Mouse (Mus musculus): Measurements from ENCODE around the gene Fbxl5. TPM values are rescaled to one million over a fixed set of nuclear protein-coding genes. Genes with fewer than 3 reads are reported as not detected.

Fbxl5 gene
- polyA plus RNA-seq, 1 experiment from 2014 or later: 85.1 TPM

DNA sequence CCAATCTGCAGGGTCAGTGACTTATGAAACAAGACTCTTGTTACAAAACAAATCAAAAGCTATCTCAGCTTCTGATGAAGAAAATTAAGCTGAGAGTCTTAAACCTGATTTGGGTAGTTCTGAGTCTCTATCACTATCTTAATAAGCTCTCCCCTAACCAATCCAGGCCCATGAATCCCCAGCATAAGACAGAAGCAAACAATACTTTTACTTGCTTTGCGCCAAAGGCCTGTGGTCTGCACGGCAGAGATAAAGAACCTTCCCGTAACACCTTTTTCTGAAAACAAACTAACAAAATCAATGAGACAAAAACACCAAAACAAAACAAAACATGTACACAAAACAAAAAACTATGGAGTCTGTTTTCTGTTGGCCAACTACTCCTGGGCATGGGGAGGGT is 42.9 kb downstream of the Fbxl5 start:
- Histone ChIP-seq H3K27me3 (ENCODE audit: control insufficient read depth, insufficient read depth, low read depth, low read length) (no peaks in the 10 kb centered on the region), H3K4me2 (ENCODE audit: low read length) (no peak overlapping the region), H3K9ac (ENCODE audit: low read depth, low read length) (no peak overlapping the region), H3K4me1 (ENCODE audit: control insufficient read depth, insufficient read depth, low read length) (peaks cover 32% of the 10 kb centered on the region), H3K36me3 (ENCODE audit: control insufficient read depth, insufficient read depth, low read length) (no peaks in the 10 kb centered on the region), H3K4me3 (ENCODE audit: low read depth, low read length) (no peak overlapping the region), H3K9me3 (replicated peaks; ENCODE audit: control insufficient read depth, low read length, poor library complexity, severe bottlenecking) (no peaks in the 10 kb centered on the region), H3K27ac (ENCODE audit: low read length) (no peak overlapping the region)
- ATAC-seq: no peak
- WGBS: 90% methylated on average over 3 of the region's 3 CpGs

DNA sequence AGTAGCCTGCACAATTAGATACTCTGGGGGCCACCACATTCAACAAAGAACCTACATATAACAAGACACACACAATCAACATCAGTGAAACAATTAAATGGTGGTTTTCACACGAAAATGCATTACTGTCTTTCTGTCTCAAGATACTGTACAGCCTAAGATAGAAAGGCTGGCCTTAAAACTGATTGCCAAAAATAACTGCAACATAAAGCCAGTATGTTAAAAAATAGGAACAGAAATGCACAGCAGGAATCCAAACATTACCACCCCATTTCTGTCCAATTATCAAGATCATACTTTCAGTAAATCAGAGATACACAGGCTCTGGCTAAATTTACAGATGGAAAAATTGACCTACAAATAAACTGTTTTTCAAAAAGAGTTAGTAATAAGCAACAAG is 44.4 kb downstream of the Fbxl5 start:
- Histone ChIP-seq H3K27me3 (ENCODE audit: control insufficient read depth, insufficient read depth, low read depth, low read length) (no peaks in the 10 kb centered on the region), H3K4me3 (ENCODE audit: low read depth, low read length) (no peak overlapping the region), H3K27ac (ENCODE audit: low read length) (no peak overlapping the region), H3K9me3 (replicated peaks; ENCODE audit: control insufficient read depth, low read length, poor library complexity, severe bottlenecking) (no peaks in the 10 kb centered on the region), H3K4me2 (ENCODE audit: low read length) (no peak overlapping the region), H3K9ac (ENCODE audit: low read depth, low read length) (no peak overlapping the region), H3K36me3 (ENCODE audit: control insufficient read depth, insufficient read depth, low read length) (no peaks in the 10 kb centered on the region), H3K4me1 (ENCODE audit: control insufficient read depth, insufficient read depth, low read length) (peaks cover 26% of the 10 kb centered on the region)
- no peak for ATAC-seq
- 63% methylated on average over 1 of the region's 1 CpGs for WGBS

DNA sequence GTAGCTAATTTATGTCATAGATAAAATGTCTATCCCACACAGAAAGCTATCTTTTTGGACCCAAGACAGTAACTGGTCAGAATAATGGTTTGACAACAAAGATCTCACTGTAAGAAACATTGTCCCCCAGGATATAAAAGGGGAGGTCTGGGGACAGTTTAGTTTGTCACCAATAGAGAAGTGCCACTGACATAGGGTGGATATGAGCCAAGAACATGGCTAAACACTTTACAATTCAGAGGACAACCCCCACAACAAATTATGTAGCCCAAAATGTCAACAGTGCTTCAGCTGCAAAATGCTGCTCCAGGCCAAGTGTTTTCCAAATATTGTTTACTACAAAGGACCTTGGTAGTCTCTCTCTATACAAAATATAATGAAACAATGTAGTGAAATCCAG is 45.0 kb downstream of the Fbxl5 start:
- H3K27me3 ChIP-seq (ENCODE audit: control insufficient read depth, insufficient read depth, low read depth, low read length): no peaks in the 10 kb centered on the region
- no peak for ATAC-seq

DNA sequence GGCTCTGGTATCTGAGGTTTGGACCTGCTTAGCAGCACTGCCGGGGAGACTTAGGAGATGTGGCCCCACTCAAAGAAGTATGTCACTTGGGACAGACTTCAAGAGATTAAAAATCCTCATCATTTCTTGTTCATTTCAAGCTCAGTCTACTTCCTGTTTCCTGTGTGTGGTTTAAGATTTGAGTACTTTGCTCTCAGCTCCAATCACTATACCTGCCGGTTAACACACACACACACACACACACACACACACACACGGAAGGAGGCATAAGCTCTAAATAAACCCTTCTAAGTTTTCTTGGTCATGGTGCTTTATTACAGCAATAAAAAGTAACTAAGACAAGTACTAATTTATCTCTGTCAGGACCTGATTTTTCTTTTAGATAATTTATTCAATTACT is 49.9 kb downstream of the Fbxl5 start:
- peaks cover 3% of the 10 kb centered on the region for H3K4me1 ChIP-seq (ENCODE audit: control insufficient read depth, insufficient read depth, low read length)
- 96% methylated on average over 3 of the region's 3 CpGs for WGBS
- H3K4me3 ChIP-seq (ENCODE audit: low read depth, low read length): no peak overlapping the region
- H3K9ac ChIP-seq (ENCODE audit: low read depth, low read length): no peak overlapping the region
- H3K9me3 ChIP-seq (replicated peaks; ENCODE audit: control insufficient read depth, low read length, poor library complexity, severe bottlenecking): no peaks in the 10 kb centered on the region
- no peak overlapping the region for H3K27ac ChIP-seq (ENCODE audit: low read length)
- H3K36me3 ChIP-seq (ENCODE audit: control insufficient read depth, insufficient read depth, low read length): peaks cover 13% of the 10 kb centered on the region; the same call in 1 of the 2 replicates
- H3K4me2 ChIP-seq (ENCODE audit: low read length): no peak overlapping the region
- no peaks in the 10 kb centered on the region for H3K27me3 ChIP-seq (ENCODE audit: control insufficient read depth, insufficient read depth, low read depth, low read length)
- no peak for ATAC-seq

More for the DNA sequence above, 45.0 kb downstream of the Fbxl5 start:
- no peak overlapping the region for H3K4me2 ChIP-seq (ENCODE audit: low read length)
- peaks cover 26% of the 10 kb centered on the region for H3K4me1 ChIP-seq (ENCODE audit: control insufficient read depth, insufficient read depth, low read length)
- no peak overlapping the region for H3K4me3 ChIP-seq (ENCODE audit: low read depth, low read length)
- H3K9me3 ChIP-seq (replicated peaks; ENCODE audit: control insufficient read depth, low read length, poor library complexity, severe bottlenecking): no peaks in the 10 kb centered on the region
- H3K36me3 ChIP-seq (ENCODE audit: control insufficient read depth, insufficient read depth, low read length): no peaks in the 10 kb centered on the region
- no peak overlapping the region for H3K27ac ChIP-seq (ENCODE audit: low read length)
- H3K9ac ChIP-seq (ENCODE audit: low read depth, low read length): no peak overlapping the region

DNA sequence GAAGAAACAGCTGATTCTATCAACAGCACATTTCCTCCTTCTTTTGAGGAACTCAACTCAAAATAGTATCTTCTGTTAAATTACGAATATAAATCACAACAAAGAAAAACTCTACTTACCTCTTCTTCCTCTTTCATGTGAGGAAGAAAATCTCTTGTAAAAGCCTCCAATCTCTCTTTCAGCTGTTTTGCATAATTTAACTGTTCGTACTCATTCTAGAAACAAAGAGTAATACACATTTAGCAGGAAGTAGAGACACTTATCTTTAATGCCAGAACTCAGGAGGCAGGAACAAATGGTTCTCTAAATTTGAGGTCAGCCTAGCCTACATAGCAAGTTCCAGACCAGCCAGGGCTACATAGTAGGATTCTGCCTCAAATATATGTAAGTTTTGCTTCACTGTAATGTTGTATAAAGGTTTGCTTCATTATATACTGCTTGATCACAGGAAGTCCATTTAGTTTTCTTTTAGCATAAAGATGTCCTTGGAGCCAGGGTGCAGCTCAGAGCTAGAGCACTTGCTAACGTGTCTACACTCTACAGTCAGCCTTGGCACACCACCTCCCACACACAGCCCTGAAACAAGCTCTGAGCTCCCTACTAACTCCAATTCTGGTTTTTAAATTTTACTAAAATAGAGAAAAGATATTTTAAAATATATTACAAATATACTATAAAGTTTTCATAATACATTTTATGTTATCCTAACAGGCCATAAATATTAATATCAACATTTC is 50.7 kb downstream of the Fbxl5 start:
- Histone ChIP-seq H3K4me3 (ENCODE audit: low read depth, low read length) (no peak overlapping the region), H3K4me2 (ENCODE audit: low read length) (no peak overlapping the region), H3K9ac (ENCODE audit: low read depth, low read length) (no peak overlapping the region), H3K36me3 (ENCODE audit: control insufficient read depth, insufficient read depth, low read length) (peaks cover 14% of the 10 kb centered on the region; the same call in 1 of the 2 replicates), H3K27ac (ENCODE audit: low read length) (no peak overlapping the region), H3K9me3 (replicated peaks; ENCODE audit: control insufficient read depth, low read length, poor library complexity, severe bottlenecking) (no peaks in the 10 kb centered on the region), H3K27me3 (ENCODE audit: control insufficient read depth, insufficient read depth, low read depth, low read length) (no peaks in the 10 kb centered on the region), H3K4me1 (ENCODE audit: control insufficient read depth, insufficient read depth, low read length) (no peaks in the 10 kb centered on the region)
- 92% methylated on average over 3 of the region's 3 CpGs for WGBS
- ATAC-seq: no peak

DNA sequence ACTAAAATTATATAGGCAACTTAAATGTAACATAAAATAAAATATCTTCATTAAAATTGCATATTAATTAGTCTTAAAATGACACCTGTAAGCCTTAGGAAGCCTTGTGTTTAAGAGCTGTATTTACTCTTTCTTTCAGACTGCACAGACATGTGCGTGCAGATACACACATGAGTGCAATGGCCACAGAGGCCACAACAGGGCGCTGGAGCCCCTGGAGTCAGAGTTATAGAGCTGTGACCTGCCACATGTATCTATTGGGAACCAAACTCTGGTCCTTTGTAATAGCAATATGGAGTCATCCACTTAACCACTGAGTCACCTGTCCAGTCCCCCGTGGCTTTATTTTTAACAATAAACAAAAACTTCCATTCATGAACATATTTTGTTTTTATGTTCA is 72.3 kb downstream of the Fbxl5 start:
- ATAC-seq: no peak
- Histone ChIP-seq H3K9me3 (replicated peaks; ENCODE audit: control insufficient read depth, low read length, poor library complexity, severe bottlenecking) (no peaks in the 10 kb centered on the region), H3K36me3 (ENCODE audit: control insufficient read depth, insufficient read depth, low read length) (peaks cover 4% of the 10 kb centered on the region; the same call in 1 of the 2 replicates), H3K4me2 (ENCODE audit: low read length) (no peak overlapping the region), H3K27me3 (ENCODE audit: control insufficient read depth, insufficient read depth, low read depth, low read length) (no peaks in the 10 kb centered on the region), H3K4me1 (ENCODE audit: control insufficient read depth, insufficient read depth, low read length) (no peaks in the 10 kb centered on the region), H3K4me3 (ENCODE audit: low read depth, low read length) (no peak overlapping the region), H3K27ac (ENCODE audit: low read length) (no peak overlapping the region), H3K9ac (ENCODE audit: low read depth, low read length) (no peak overlapping the region)
- WGBS: 84% methylated on average over 3 of the region's 3 CpGs

DNA sequence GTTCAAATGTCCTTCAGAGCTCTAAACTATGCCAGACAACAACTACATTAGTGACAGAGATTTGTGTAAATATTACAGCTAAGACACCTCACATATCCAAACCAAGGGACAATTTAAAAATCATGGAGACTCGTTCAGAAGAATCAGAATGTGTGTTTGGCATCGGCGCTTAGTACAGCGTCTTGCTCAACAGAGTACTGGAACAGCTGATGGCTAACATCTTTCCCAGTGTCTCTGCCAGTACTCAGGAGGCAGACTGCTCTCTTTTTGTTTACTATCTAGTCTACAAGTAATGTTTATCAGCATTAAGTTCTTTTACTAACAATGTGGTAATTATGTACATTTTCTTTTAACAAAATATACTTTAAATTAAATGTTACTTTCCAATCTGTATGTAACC is 73.4 kb downstream of the Fbxl5 start:
- Histone ChIP-seq H3K27me3 (ENCODE audit: control insufficient read depth, insufficient read depth, low read depth, low read length) (no peaks in the 10 kb centered on the region), H3K9me3 (replicated peaks; ENCODE audit: control insufficient read depth, low read length, poor library complexity, severe bottlenecking) (no peaks in the 10 kb centered on the region), H3K27ac (ENCODE audit: low read length) (no peak overlapping the region), H3K9ac (ENCODE audit: low read depth, low read length) (no peak overlapping the region), H3K4me2 (ENCODE audit: low read length) (no peak overlapping the region), H3K36me3 (ENCODE audit: control insufficient read depth, insufficient read depth, low read length) (peaks cover 4% of the 10 kb centered on the region; the same call in 1 of the 2 replicates), H3K4me3 (ENCODE audit: low read depth, low read length) (no peak overlapping the region), H3K4me1 (ENCODE audit: control insufficient read depth, insufficient read depth, low read length) (no peaks in the 10 kb centered on the region)
- ATAC-seq: no peak
- 91% methylated on average over 4 of the region's 4 CpGs for WGBS

DNA sequence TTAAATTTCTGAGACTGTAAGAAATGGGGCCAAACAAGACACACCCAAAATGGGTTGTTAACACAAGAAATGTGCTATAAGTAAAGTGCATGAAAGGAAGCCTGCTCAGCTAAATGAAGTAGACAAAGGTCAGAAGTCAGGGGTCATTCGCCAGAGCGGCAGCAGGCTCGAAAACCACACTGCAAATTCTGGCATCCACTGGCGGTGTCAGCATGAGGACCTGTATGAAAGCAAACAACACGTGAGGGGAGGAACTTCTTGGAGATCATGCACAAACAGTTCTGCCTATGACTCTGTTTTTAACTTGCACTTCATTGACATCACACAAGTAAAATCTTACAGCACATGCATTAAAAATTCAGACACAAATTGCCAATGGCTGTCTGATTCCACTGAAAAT is 76.3 kb downstream of the Fbxl5 start:
- WGBS: 73% methylated on average over 5 of the region's 5 CpGs

DNA sequence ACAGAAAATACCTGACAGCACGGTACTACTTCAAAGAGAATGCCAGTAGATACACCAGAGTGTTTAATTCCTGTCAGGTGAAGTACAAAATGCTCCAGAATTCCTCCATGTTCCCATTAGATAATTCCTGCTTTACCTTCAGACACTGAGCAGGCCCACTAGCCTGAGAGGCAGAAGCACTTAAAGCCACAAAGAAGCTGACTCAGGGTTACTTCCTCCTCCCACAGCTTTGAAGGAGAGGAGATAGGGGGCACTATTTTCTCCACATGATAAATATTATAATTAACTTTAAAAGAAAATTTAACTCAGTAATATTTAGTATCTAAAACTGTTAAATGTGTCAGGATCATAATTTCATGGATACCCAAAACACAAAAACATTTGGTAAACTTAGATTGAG is 77.3 kb downstream of the Fbxl5 start:
- peaks cover 5% of the 10 kb centered on the region; the same call in 1 of the 2 replicates for H3K36me3 ChIP-seq (ENCODE audit: control insufficient read depth, insufficient read depth, low read length)
- no peak overlapping the region for H3K9ac ChIP-seq (ENCODE audit: low read depth, low read length)
- no peak overlapping the region for H3K4me2 ChIP-seq (ENCODE audit: low read length)
- no peak for ATAC-seq
- H3K27me3 ChIP-seq (ENCODE audit: control insufficient read depth, insufficient read depth, low read depth, low read length): no peaks in the 10 kb centered on the region
- no peak overlapping the region for H3K27ac ChIP-seq (ENCODE audit: low read length)
- no peaks in the 10 kb centered on the region for H3K9me3 ChIP-seq (replicated peaks; ENCODE audit: control insufficient read depth, low read length, poor library complexity, severe bottlenecking)
- WGBS: 100% methylated on average over 1 of the region's 1 CpGs
- no peaks in the 10 kb centered on the region for H3K4me1 ChIP-seq (ENCODE audit: control insufficient read depth, insufficient read depth, low read length)
- H3K4me3 ChIP-seq (ENCODE audit: low read depth, low read length): no peak overlapping the region

More for the DNA sequence above, 76.3 kb downstream of the Fbxl5 start:
- Histone ChIP-seq H3K9me3 (replicated peaks; ENCODE audit: control insufficient read depth, low read length, poor library complexity, severe bottlenecking) (no peaks in the 10 kb centered on the region), H3K4me1 (ENCODE audit: control insufficient read depth, insufficient read depth, low read length) (no peaks in the 10 kb centered on the region), H3K9ac (ENCODE audit: low read depth, low read length) (no peak overlapping the region), H3K27ac (ENCODE audit: low read length) (no peak overlapping the region), H3K27me3 (ENCODE audit: control insufficient read depth, insufficient read depth, low read depth, low read length) (no peaks in the 10 kb centered on the region), H3K4me3 (ENCODE audit: low read depth, low read length) (no peak overlapping the region), H3K36me3 (ENCODE audit: control insufficient read depth, insufficient read depth, low read length) (peaks cover 8% of the 10 kb centered on the region; the same call in 1 of the 2 replicates), H3K4me2 (ENCODE audit: low read length) (no peak overlapping the region)
- no peak for ATAC-seq

Measured in midbrain, embryonic 16.5 days (tissue).